Mouse (Mus musculus): ENCODE measurements around the gene Aldh3b3. TPM values are rescaled to one million over a fixed set of nuclear protein-coding genes. Genes with fewer than 3 reads are reported as not detected.
A peak's percentile ranks its signal among the peaks of the same experiment; 100 is the strongest.

The Aldh3b3 gene
- total RNA-seq, 2 experiments from 2014 or later, result not detected

DNA sequence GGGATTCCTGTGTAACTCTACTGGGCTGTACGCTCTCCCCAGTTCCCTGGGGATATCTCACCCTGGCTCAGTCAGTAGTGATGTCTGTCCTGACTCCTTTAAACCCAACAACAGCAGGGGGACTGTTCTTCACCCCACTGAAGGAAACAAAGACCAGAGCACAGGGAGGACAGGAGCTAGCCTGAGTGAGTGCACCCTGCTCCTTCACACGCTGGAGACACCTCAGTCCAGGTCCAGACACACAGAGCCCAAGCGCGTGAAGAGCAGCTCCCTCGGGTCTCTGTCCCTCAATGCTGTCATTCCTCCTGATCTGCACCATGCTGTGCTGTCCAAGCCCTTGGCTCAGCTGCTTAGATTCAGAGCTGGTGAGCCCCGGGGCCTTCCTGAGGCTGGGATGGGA, 31.8 kb upstream of the Aldh3b3 start:
- H3K27ac ChIP-seq, result no peak overlapping the region
- no peak overlapping the region for H3K4me3 ChIP-seq
- TF ChIP-seq CTCF (conservative IDR thresholded peaks at IDR 0.05), result no peak
- no peak for DNase-seq (ENCODE audit: low spot score in 2 of 2)

DNA sequence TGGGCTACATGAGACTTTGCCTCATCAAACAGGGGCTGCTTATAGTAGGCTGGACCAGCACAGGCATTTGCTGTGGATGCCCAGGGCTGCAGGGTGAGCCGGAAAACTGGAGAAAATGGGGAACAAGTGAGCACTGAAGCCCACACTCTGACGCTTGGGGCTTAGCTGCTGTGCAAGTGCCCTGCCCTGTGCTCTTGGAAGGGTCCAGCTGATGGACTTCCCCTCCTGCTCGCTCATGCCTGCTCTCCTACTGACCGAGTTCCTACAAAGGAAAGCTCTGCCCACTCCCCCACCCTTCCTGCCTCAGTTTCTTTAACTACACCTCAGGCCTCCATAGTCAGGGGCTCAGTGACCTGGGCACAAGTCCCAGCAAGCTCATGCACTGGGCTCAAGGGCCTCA, 30.5 kb upstream of the Aldh3b3 start:
- no peak for TF ChIP-seq CTCF (conservative IDR thresholded peaks at IDR 0.05)
- no peak for DNase-seq (ENCODE audit: low spot score in 2 of 2)
- Histone ChIP-seq H3K4me3 (no peak overlapping the region), H3K27ac (no peak overlapping the region)

DNA sequence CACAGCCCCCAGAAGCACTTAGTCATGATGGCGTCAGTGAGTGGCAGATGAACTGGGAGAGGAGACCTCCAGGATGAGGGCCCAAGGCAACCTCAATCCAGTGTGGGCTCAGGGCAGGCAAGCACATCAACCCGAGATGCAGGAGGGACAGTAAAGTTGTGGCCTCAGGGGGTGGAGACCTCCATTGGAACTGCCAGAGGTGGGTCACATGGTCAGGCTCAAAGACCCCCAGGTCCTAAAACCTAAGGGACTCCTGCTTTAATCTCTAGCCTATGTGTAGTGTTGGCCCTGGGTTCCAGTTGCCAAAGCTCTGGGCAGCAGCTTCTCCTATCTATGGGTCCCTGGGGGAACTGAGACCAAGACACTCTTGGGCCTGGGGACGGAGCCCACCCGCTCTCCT, 29.7 kb upstream of the Aldh3b3 start:
- H3K27ac ChIP-seq, result peak overlapping the region; percentile 79

DNA sequence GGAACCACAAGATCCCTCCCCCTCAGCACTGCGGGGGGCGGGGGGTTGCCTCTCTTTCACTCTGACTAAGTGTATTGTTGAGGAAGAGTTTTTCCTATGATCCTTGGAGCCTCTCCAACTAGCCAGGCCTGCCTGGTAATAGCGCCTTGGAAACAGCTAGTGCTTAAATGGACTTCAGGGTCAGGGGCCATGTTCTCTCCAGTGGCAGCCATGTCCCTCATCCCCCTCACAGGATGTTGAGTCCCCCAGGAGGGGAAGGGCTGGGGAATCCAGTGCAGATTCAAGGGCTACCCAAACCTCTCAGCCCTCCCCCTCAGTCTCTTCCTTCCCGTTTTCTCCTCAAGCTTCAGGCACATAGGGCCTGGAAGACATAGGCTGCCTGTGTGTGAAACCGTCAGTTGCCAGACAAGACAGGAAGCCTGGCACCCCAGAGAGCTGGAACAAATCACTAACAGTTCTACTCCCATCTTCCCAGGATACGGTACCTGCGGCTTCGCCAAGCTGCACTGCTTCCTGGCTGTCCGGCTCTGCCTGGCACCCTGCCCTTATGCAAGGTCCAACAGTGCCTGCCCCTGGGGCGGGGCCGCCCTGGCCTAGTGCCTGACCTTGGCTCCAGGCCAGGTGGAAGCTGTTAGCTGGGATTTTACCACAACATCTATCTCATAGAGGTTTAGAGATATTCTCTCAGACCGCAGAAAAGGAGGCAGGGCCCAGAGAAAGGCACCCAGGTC, 29.1 kb upstream of the Aldh3b3 start, which contains the start of gene Aldh3b1:
TSS of gene Aldh3b1 (minus strand) at position 598 of the 731 bp plus-strand sequence.
- peak; percentile 54 to 62 for DNase-seq (ENCODE audit: low spot score in 2 of 2)
- peak within 1 kb of the TSS; percentile 11; the same call in 1 of the 2 replicates for H3K4me3 ChIP-seq
- peak within 1 kb of the TSS; percentile 79 for H3K27ac ChIP-seq
- TF ChIP-seq CTCF (conservative IDR thresholded peaks at IDR 0.05), result no peak

More for the DNA sequence above, 29.7 kb upstream of the Aldh3b3 start:
- no peak overlapping the region for H3K4me3 ChIP-seq
- no peak for DNase-seq (ENCODE audit: low spot score in 2 of 2)
- TF ChIP-seq CTCF (conservative IDR thresholded peaks at IDR 0.05), result no peak

DNA sequence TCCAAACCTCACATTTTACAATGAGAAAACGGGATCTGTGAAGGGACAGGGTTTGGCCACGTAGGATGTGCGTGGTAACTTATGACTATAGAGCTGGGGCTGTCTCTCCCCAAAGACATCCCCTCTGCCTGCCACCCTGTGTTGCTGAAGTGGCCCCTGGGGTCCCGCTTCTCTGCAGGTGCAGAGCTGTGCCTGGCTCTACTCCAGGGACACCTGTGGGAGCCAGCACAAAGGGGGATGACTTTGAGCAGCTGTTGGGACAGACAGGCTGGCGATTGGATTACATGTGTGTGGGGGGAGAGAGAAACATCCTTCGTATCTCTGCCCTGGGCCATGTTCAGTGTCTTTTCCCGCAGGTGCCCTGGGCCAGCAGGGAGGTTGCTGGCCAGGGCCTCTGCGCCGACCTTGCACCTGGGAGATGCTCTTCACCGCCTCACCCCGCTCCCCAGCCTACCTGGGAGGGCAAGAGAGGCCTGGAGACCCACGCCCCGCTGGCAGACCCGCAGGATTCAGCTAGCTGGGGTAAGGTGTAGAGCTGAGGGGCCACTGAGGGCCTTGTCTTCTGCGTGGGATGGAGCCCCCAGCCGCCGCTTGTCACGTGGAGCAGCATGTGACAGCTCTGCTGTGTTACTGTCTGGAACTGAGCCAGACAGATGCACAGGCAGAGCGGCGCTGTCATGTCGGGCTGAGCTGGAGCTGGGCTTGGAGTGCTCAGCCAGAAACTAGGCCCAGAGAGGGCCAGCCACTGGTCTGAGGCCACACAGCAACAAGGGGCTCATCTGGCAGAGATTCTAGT, 28.0 kb upstream of the Aldh3b3 start:
- TF ChIP-seq CTCF (conservative IDR thresholded peaks at IDR 0.05), result no peak
- no peak for DNase-seq (ENCODE audit: low spot score in 2 of 2)
- Histone ChIP-seq H3K27ac (peak overlapping the region; percentile 79), H3K4me3 (no peak overlapping the region)

DNA sequence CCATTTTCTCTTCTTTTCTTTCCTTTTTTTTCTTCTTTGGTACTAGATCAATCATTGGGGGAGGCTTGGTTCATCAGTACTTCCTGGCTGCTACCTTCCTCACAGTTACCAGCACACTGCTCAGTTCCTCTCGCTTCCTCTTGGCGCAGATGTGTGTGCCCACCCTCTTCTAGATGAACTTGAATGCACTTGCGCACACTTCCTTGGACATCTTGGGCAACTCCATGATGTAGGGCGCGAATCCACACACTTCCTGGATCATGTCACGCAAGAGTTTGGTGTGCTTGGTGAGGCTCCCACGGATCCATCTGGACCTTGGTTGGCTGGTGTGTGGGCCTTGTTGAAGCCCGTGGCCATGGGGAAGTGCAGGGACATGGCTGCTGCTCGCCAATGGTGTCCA, 26.7 kb upstream of the Aldh3b3 start:
- Histone ChIP-seq H3K27ac (no peak overlapping the region), H3K4me3 (no peak overlapping the region)
- DNase-seq (ENCODE audit: low spot score in 2 of 2), result no peak
- no peak for TF ChIP-seq CTCF (conservative IDR thresholded peaks at IDR 0.05)

DNA sequence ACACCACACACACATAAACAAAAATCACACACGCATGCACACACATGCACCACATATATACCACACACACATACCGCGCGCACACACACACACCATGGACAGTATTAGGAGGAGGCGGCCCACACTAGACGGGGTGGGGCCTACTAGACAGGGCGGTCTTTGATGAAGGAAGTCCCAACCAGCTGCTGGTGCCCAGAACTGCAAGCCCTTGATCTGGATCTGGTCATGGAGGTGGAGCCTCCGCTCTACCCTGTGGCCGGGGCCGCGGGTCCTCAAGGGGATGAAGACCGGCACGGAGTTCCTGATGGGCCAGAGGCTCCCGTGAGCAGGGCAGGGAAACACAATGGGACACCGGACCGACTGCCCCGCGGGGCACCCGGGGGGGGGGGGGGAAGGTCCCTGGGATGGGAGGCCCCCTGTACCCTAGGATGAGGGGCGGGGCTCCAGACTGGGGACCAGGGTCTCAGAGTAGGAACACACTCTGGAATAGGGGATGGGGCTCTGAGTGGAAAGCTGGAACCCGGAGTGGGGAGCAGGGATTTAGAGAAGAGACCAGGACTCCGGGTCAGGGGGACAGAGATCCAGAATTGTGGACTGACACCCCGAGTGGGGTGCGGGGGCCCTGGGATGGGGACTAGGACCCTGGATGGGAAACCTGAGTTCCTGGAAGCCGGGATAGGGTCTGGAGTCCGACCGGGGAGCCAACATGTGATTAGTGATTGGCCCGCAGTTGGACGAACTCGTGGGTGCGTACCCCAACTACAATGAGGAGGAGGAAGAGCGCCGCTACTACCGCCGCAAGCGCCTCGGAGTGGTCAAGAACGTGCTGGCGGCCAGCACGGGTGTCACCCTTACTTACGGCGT, 23.2 kb upstream of the Aldh3b3 start, which contains the start of gene Unc93b1:
TSS of gene Unc93b1 (plus strand) at position 155 of the 864 bp plus-strand sequence.
- no peak for TF ChIP-seq CTCF (conservative IDR thresholded peaks at IDR 0.05)
- no peak for DNase-seq (ENCODE audit: low spot score in 2 of 2)
- peak within 1 kb of the TSS; percentile 53 for H3K4me3 ChIP-seq

DNA sequence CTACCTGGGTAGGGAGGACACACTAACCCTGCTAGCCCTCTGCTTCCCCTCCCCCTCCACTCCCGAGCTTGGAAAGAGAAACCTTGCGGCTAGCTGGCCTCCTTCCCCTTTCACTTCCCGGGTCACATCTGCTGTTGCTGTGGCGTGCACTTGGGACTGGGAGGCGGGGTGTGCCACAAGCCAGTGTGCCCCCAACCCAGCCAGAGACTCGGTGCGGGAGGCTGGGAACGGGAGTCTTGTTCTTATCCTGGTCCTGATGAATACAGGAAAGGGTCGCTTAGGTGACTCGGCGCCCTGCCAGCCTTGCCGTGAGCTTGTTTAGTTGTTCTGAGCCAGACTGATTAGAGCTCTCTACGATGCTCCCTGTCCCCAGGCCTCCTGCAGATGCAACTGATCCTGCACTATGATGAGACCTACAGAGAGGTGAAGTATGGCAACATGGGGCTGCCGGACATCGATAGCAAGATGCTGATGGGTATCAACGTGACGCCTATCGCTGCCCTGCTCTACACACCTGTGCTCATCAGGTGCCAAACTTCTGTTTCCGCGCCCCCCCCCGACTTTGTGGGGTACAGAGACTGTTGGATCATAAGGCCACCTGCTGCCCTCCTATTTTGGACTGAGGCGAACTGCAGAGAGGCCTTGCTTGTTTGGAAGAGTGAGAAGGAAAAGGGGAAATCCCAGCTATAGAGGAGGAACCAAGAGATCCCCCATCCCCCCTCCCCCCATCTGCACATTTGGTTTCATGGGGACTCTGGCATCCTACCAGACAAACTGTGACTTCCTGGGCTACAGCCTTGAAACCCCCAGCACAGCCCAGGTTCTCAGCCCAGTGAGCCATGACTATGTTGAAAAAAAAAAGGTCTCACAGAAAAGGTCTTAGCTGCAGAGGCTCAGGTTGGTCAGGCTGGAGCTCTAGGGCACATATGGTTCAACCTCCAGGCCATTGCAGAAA, 22.3 kb upstream of the Aldh3b3 start:
- Histone ChIP-seq H3K27ac (peak overlapping the region; percentile 9), H3K4me3 (peak overlapping the region; percentile 53)
- TF ChIP-seq CTCF (conservative IDR thresholded peaks at IDR 0.05), result no peak
- DNase-seq (ENCODE audit: low spot score in 2 of 2), result no peak

More for the DNA sequence above, 23.2 kb upstream of the Aldh3b3 start, which contains the start of gene Unc93b1:
- peak within 1 kb of the TSS; percentile 9 for H3K27ac ChIP-seq

DNA sequence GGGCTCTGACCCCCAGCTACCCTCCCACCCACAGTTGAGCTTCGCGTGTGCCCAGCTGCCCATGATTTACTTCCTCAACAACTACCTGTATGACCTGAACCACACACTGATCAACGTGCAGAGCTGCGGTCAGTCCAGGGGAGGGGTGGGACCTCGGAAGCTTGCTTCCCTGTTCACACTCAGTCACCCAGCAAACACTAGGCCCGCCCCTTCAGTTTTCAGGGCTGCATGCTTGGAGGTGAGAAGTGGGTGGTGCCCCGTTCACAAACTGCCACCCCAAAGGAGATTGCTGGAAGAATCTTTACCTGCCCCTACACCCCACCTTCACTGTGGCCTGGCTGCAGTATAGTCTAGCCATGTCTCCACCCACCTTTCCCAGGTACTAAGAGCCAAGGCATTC, 16.1 kb upstream of the Aldh3b3 start:
- Histone ChIP-seq H3K4me3 (no peak overlapping the region), H3K27ac (no peak overlapping the region)
- no peak for TF ChIP-seq CTCF (conservative IDR thresholded peaks at IDR 0.05)
- DNase-seq (ENCODE audit: low spot score in 2 of 2), result no peak

DNA sequence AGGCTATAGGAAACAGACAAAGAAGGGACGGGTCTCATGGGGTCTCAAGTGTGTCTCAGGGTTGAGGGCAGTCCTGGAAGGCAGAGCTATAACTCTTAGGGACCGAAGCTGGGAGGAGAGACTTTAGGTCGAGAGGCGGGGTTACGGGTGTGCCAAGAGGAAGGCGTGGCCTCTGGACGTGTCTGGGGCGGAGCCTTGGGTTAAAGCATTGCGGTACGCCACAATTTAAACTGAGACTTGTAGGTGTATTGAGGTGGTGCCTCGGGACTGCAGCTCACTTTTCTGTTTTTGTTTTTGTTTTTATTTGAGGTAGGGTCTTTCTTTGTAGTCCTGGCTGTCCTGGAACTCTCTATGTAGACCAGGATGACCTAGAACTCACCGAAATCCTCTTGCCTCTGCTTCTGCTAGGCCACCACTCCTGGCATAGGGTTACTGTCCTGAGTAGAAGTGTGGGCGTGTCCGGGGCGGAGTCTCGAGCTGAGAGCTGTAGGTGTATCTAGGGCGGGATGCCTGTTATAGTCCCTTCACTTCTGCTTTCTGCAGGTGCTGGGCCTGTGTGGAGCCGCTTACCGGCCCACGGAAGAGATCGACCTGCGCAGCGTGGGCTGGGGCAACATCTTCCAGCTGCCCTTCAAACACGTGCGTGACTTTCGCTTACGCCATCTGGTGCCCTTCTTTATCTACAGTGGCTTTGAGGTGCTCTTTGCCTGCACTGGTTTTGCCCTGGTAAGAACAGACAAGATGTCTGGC, 15.3 kb upstream of the Aldh3b3 start:
- Histone ChIP-seq H3K4me3 (no peak overlapping the region), H3K27ac (no peak overlapping the region)
- no peak for DNase-seq (ENCODE audit: low spot score in 2 of 2)
- TF ChIP-seq CTCF (conservative IDR thresholded peaks at IDR 0.05), result no peak

Data from layer of hippocampus, adult 2 months (tissue).